Mouse (Mus musculus) gastrocnemius, adult 18-20 months (tissue): ENCODE results near the gene Lbhd1. TPM values are rescaled to one million over a fixed set of nuclear protein-coding genes. Genes with fewer than 3 reads are reported as not detected.
A peak's percentile ranks its signal among the peaks of the same experiment; 100 is the strongest.

Experiments
- DNase-seq: peaks from one replicate; pipeline ENCODE4 v3.0.0; 2021; ENCODE audit warnings: low spot score
- total RNA-seq, 2 experiments: library from RNA; stranded (reverse); gene quantifications; 2 replicates each; pipeline ENCODE4 v1.2.3; 2021

The Lbhd1 gene
- total RNA-seq, 2 experiments from 2014 or later, result 2.9 to 5.3 TPM

DNA sequence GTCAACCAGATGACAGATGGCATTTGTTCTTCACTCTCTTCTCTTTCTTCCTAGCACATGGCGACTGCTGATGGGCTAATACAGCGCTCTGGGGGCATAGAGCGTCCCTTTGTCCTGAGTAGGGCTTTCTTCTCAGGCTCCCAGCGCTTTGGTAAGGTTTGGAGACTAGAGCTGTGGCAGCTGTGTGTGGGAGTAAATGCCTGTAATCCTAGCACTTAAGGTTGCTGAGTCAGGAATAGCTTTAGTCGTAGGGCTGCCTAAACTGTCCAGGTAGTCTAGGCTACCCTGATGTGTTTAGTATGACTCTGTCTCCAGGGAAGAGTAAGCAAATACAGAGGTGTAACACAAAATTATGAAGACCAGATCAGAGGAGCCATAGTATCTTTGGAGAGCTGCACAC is 28.3 kb downstream of the Lbhd1 start:
- DNase-seq, result no peak

GRCm38 (mm10) chr19:8914212-8914611 is 30.7 kb downstream of the Lbhd1 start:
- no peak for DNase-seq

GRCm38 (mm10) chr19:8919000-8919399 is 35.5 kb downstream of the Lbhd1 start:
- DNase-seq, result no peak

GRCm38 (mm10) chr19:8919684-8920072 is 36.1 kb downstream of the Lbhd1 start:
- no peak for DNase-seq

- DNase-seq, result peak; percentile 97
Measured at GRCm38 (mm10) chr19:8920073-8920736, 36.7 kb downstream of the Lbhd1 start, which contains the start of gene B3gat3. Gene B3gat3, plus strand, starts transcription at chr19:8920374.

DNA sequence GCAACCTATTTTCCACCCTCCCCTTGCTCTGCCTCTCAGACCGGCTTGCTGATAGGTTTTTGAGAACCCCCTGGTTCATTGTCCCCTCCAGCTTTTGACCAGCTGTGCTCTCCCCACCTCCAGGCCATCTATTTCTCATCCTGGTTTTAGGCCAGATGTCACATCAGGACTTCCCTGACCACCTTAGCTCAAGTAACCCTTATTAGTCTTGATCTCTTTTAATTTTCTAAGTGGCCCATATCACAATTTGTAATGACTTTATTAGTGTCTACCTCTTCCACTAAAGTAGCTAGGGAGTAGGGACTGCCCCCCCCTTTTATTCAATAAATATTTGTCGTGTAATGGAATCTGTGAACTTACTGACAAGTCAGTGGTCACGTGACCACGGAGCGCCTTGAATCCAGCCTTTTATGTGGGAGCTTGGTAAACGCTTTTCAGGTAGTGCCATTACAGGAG is 37.3 kb downstream of the Lbhd1 start:
- no peak for DNase-seq

DNA sequence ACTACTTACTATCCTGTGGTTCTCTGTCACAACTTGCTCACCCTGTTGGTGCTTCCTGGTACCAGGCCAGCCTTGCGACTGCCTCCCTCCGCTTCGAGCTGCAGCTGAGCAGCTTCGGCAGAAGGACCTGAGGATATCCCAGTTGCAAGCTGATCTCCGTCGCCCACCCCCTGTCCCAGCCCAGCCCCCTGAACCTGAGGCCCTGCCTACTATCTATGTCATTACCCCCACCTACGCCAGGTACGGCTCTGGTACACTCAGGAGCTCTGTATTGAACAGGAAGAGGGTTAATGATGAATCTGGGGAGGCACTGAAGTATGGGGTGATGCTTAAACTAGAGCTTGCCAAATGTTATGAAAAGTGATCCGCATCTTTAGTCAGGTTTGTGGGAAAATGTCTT is 38.2 kb downstream of the Lbhd1 start:
- no peak for DNase-seq

DNA sequence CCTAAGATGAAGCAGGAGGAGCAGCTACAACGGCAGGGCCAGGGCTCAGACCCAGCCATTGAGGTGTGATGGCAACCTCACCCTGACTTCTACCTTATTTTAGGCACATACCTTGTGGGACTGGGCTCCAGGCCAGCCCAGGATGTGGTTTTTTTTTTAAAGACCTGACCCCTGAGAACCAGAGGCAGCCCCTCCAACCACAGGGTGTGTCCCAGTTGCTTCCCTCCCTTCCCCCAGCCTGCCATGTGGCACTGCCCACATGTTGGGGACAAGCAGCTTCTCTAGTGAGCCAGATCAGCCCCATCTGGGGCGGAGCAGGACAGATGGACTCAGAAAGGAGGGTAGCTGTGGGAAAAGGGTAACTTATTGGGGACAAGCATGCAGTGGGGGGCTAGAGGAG is 43.2 kb downstream of the Lbhd1 start:
- no peak for DNase-seq

- DNase-seq, result no peak
Measured at GRCm38 (mm10) chr19:8927891-8928525, 44.5 kb downstream of the Lbhd1 start.

DNA sequence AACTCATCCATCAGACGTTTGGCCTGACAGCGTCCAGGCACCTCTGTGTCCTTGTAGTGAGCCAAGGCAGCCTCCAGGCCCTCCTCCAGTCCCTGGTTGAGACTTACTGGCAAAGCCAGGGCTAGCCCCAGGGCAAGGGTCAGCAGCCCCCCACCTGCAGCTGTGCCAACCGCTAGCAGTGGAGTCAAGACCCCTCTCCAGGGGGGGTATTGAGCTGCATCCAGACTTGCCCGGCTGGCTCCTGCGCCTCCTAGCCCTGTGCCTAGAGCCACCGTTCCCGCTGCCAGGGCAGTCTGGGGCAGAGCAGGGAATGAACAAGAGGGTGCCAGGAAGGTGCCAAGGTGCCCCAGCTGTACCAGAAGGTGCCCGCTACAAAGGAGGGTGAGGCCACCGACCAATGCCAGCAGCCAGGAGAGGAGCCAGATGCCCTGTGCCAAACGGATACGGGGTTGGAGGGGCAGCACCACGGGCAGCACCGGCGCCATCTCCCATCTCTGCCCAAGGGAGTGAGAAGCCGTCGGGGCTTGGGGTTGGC is 45.2 kb downstream of the Lbhd1 start:
- no peak for DNase-seq

DNA sequence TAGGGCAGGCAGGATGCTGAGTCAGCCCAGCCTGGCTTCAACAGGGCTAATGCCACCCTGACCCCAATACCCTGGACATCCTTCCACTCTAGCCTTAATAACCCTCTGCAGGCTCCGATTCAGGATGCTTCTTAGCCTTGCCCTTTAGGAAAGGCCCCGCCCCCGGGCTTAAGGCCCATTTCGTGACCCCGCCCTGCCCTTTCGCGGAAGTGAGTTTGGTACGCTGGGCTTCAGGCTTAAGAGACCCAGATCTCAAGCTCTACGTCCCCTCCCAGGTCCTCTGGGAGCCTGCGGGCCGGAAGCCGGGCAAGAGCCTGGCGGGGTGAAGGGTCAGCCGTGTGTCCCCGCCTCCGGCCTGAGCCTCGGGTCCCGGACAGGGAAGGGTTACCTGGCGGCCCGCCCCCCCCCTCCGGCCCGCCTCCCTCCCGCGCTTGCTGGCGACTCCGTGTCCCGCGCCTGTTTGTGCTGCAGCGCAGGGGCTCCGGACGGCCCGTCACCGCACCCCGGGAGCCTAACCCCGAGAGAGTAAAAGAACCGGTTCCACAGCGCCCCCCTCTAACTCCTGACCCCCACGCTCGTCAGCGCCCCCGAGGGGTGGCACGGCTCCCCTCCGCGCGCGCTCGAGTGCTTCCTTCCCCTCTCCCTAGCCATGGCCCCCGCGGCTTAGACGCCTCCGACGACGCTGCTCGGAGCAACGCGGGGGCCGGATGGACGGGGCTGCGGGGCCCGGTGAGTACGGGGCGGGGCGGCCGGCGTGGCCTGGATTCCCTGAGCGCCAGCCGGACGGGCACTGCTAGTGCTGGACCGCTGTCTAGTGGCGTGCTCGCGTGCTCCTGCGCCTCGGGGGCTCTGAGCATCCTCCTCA is 45.9 kb downstream of the Lbhd1 start, which contains the start of the genes Rom1 and Eml3:
Gene Rom1 (minus strand): TSS at position 133 of the 865 bp plus-strand sequence.
Gene Eml3 (plus strand): TSS at position 329 of the 865 bp plus-strand sequence.
- peak; percentile 95 for DNase-seq

GRCm38 (mm10) chr19:8930117-8930516 is 46.6 kb downstream of the Lbhd1 start:
- DNase-seq, result no peak

DNA sequence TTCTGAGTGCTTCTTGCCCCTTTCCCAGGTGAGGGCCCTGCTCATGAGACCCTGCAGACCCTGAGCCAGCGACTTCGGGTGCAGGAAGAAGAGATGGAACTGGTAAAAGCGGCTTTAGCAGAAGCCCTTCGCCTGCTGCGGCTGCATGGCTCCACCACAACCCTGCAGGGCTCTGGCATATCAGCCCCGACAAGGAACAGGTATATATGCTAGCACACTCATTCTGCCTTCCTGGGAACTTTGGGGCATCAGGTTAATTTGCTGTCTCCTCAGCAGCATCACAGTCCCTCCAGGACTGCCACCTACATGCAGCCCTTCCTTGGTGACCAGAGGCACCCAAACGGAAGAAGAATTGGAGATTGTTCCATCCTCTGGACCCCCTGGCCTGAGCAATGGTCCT is 47.2 kb downstream of the Lbhd1 start:
- no peak for DNase-seq

GRCm38 (mm10) chr19:8936736-8937135 is 53.2 kb downstream of the Lbhd1 start:
- DNase-seq, result no peak

- DNase-seq, result no peak
Measured at GRCm38 (mm10) chr19:8940526-8941133, 57.1 kb downstream of the Lbhd1 start.

- no peak for DNase-seq
Measured at GRCm38 (mm10) chr19:8941136-8941514, 57.6 kb downstream of the Lbhd1 start.

DNA sequence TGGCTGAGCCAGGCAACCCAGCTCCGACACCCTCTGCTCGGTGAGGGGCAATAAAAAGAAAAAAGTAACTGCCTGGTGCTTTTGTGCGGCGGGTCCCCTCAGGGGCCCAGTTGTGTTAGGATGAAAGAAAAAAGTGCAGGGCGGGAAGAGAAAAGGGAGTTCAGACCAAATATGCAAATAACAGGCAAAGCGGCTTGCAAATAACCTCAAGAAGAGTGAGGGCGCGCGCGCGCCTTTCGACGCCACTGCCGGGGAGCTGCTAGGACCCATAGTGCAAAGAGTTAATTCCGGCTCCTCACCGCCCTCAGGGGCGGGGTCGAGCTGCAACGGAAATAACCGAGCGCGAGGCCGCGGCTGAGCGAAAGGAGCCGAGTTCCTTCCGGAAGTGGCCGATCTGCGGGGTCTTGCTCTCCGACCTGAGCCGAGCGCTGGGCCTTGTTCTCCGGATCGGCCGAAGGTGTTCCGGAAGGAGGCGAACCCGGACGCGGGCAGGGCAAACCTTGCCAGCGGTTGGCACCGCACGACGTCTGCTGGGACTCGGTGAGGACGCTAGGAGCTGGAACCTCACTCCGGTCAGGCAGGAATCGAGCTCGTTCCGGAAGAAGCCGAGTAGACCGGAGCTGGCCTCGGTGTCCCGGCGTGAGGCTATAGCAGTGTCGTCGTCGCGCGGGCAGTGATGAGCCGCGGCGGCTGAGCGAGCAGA is 58.1 kb downstream of the Lbhd1 start, which contains the start of gene Mta2:
Gene Mta2 (plus strand): TSS at position 361 of the 703 bp plus-strand sequence.
- peak; percentile 95 for DNase-seq
